Mouse (Mus musculus) cerebellum, adult 2 months (tissue): ENCODE data around the gene Bbs9.

Experiments used
- CTCF ChIP-seq: fragments of 200-500 bp; IDR thresholded peaks from 2 replicates; pipeline ENCODE4 v1.5.1; 2011; ENCODE audit warnings: low read depth, mild to moderate bottlenecking, control low read depth, low read length, moderate library complexity, borderline replicate concordance; ENCODE audit not compliant: insufficient read depth
- POLR2A ChIP-seq: fragments of 200-500 bp; IDR thresholded peaks from 2 replicates; pipeline ENCODE4 v1.6.1; 2011; ENCODE audit warnings: low read length, control low read depth, borderline replicate concordance; ENCODE audit not compliant: insufficient read depth

GRCm38 (mm10) chr9:22541130-22541529, 65.6 kb downstream of the Bbs9 start:
- TF ChIP-seq POLR2A (no peak), CTCF (no peak)
